Mouse (Mus musculus) kidney, adult 2 months (tissue): ENCODE data around the gene Zscan29. TPM values are rescaled to one million over a fixed set of nuclear protein-coding genes. Genes with fewer than 3 reads are reported as not detected.

Experiments used
- DNase-seq: peaks from one replicate; pipeline ENCODE4 v3.0.0; 2021
- H3K27ac ChIP-seq: fragments of 200-500 bp; 2 replicates; pipeline ENCODE4 v1.5.1; 2012; ENCODE audit warnings: low read depth, low read length, control low read depth, inconsistent platforms; ENCODE audit not compliant: insufficient read depth
- H3K27me3 ChIP-seq: fragments of 200-500 bp; replicated peaks from 2 replicates; pipeline ENCODE4 v1.6.1; 2012; ENCODE audit warnings: mild to moderate bottlenecking, moderate library complexity, low read length, inconsistent platforms; ENCODE audit not compliant: control insufficient read depth, insufficient read depth
- H3K36me3 ChIP-seq: fragments of 200-500 bp; 2 replicates; pipeline ENCODE4 v1.6.1; 2012; ENCODE audit warnings: mild to moderate bottlenecking, moderate library complexity, low read length, inconsistent platforms; ENCODE audit not compliant: control insufficient read depth, insufficient read depth
- H3K4me1 ChIP-seq: fragments of 200-500 bp; 2 replicates; pipeline ENCODE4 v1.6.1; 2011; ENCODE audit warnings: low read length; ENCODE audit not compliant: control insufficient read depth, insufficient read depth
- H3K4me3 ChIP-seq: fragments of 200-500 bp; 2 replicates; pipeline ENCODE4 v1.5.1; 2011; ENCODE audit warnings: mild to moderate bottlenecking, low read depth, low read length, control low read depth; ENCODE audit not compliant: insufficient read depth
- CTCF ChIP-seq: fragments of 200-500 bp; conservative IDR thresholded peaks from 2 replicates; pipeline ENCODE4 v1.5.1; 2011; ENCODE audit warnings: low read depth, mild to moderate bottlenecking, control low read depth, low read length, moderate library complexity, mixed read lengths; ENCODE audit not compliant: insufficient read depth, insufficient read length
- POLR2A ChIP-seq: fragments of 200-500 bp; IDR thresholded peaks from one replicate; pipeline ENCODE4 v1.6.1; 2011; ENCODE audit warnings: low read depth, low read length, control low read depth
- WGBS: fragments of 180-500 bp; shearing (Covaris S2); methylation state at CpG from one replicate; pipeline ENCODE4 v1.1.7; 2018; 5-methylcytosine and 5-hydroxymethylcytosine counted together
- polyA plus RNA-seq: library from polyadenylated mRNA; depleted of rRNA; stranded (reverse); fragments of >200 nt; gene quantifications from 2 replicates; pipeline ENCODE4 v1.2.3, GENCODE M21; 2012

The Zscan29 gene
- polyA plus RNA-seq, 1 experiment: 5.8 TPM

DNA sequence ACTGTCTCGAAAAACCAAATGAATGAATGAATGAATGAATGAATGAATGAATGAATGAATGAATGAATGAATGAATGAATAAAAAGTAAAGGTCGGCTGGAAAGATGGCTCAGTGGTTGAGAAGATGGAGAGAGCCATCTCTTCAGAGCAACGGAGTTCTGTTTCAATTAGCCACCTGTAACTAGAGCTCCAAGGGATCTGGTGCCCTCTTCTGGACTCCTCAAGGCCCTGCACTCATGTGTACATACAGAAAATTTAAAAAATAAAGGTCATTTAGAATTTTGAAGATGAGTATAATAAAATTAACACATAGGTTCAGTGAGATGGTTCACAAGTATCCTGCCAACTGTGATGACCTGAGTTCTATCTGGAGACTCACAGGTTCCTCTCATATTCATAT is 17.8 kb downstream of the Zscan29 start:
- 88% methylated on average over 3 of the region's 3 CpGs for WGBS
- Histone ChIP-seq H3K4me3 (no peak overlapping the region), H3K36me3 (peaks cover 10% of the 10 kb centered on the region), H3K4me1 (no peaks in the 10 kb centered on the region), H3K27ac (no peak overlapping the region), H3K27me3 (no peaks in the 10 kb centered on the region)
- TF ChIP-seq POLR2A: no peak
- TF ChIP-seq CTCF: peak; percentile 35; the same call in 1 of the 2 replicates
- no peak for DNase-seq

DNA sequence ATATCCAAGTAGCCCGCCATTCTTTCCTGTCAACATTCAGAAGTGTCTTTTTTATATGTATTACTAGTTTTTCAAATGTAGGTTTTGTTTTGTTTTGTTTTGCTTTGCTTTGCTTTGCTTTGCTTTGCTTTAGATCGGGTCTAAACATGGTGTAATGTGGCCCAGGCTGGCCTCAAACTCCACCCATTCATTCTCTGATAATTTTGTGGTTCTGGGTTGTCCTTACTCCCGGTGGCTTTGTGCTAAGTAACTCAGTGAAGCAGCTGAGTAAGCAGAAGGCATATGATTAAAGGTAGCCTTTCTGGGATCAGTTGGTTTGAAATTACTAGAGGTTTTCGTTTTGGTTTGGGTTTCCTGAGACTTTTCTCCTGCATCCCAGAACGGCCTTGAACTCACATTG is 21.2 kb downstream of the Zscan29 start:
- no peaks in the 10 kb centered on the region for H3K4me1 ChIP-seq
- no peaks in the 10 kb centered on the region for H3K27me3 ChIP-seq
- H3K27ac ChIP-seq: no peak overlapping the region
- 79% methylated on average over 5 of the region's 5 CpGs for WGBS
- peaks cover 6% of the 10 kb centered on the region for H3K36me3 ChIP-seq
- no peak overlapping the region for H3K4me3 ChIP-seq
- TF ChIP-seq CTCF (no peak), POLR2A (no peak)
- DNase-seq: no peak

DNA sequence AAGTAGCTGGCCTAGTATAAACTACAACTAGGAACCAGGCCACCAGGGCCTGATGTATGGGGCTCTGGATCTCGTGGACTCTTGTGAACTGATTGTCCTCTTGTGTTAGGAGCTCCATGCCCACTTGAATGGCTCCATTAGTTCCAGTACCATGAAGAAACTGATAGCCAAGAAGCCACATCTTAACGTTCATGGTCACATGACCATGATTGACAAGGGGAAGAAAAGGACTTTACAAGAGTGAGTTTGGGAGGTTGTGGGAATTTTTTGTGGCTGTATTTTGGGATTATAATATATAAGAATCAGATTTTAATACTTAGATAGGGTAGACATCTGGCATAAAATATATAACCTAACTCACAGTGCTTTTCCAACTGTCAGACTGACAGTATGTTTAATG is 28.5 kb downstream of the Zscan29 start:
- Histone ChIP-seq H3K36me3 (no peaks in the 10 kb centered on the region; the same call in 1 of the 2 replicates), H3K4me1 (peaks cover 12% of the 10 kb centered on the region), H3K27me3 (no peaks in the 10 kb centered on the region), H3K27ac (no peak overlapping the region), H3K4me3 (no peak overlapping the region)
- no peak for TF ChIP-seq CTCF
- no peak for DNase-seq
- WGBS: 71% methylated on average over 2 of the region's 2 CpGs

DNA sequence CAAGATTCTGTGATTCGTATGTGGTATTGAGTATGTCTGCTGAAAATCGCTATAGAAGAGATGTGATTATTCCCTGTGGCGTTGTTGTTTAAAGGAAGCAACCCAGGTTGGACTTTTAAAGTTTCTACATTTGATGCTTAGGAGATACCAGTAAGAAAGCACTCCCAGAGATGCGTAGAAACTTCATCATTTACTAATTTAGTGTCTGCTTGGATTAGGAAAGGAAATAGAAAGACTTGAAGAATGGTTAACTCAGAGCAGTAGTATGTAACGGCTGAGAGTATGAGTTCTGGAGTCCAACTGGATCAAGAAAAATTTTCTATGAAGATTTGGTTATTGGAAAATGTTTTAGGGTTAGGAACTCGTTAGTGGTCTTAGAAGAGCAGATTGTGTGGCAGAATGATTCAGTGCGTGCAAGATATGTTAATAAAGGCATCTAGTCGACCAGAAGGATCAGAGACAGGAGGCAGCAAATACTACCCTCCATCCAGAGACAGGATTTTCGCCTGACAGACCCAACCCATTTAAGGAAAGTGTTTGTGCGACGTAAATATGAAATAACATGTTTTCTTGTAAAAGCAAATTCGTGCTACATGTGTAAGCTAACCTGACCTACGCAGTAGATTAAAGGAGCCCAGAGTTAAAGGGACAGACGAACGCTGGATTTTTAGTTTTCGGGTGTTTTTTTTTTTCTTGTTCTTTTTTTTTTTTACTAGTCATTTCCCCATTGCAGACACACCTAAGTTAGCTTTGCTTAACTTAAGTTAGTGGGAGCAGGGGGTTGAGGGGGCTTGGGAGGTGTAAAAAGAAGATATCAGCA is 29.5 kb downstream of the Zscan29 start:
- TF ChIP-seq CTCF: no peak
- no peak for TF ChIP-seq POLR2A
- Histone ChIP-seq H3K36me3 (no peaks in the 10 kb centered on the region; the same call in 1 of the 2 replicates), H3K4me3 (peak overlapping the region; percentile 95), H3K27me3 (no peaks in the 10 kb centered on the region), H3K4me1 (peaks cover 16% of the 10 kb centered on the region), H3K27ac (no peak overlapping the region)
- no peak for DNase-seq
- WGBS: 62% methylated on average over 16 of the region's 16 CpGs

DNA sequence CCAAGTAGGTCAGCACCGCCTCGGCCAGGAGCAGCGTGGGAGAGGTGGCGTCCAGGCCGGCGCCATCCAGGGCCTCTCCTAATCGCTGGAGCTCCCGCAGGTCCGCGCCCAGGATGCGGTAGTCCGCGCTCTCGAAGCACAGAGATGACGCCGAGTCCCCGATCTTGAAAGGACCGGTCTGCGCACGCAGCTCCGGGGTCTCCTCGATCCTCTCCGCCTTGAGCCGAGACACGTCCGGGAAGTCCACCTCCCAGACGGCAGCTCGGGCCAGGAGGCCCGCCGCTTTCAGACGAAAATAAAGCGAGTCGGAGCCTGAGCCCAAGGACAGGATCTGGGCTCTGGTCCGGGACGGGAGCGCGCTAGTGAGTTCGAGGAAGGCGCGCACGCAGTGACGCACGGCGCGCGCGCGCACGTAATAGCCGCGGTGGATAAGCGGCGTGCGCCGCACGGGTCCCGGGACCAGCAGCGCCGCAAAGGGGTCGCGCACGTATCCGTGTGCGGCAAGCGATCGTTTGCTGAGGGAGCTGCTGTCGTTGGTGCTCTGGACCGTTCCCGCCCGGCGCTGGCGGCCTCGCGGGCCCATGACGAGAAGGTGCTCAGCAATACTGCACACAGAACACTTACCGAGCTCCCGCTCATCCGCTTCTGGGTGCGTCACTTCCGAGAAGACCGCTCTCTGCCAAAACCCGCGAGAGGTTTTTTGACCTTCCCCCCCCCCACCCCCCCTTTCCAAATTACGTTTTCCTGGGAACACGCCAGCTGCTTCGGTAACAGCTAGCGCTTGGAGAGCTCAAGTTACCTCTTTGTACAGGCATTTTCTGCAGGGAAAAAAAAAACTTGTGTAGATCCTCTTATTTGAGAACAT is 30.7 kb downstream of the Zscan29 start, which contains the start of the genes Adal and Lcmt2:
Gene Adal (plus strand): TSS at position 411 of the 865 bp plus-strand sequence.
Gene Lcmt2 (minus strand): TSS at position 636 of the 865 bp plus-strand sequence.
- DNase-seq: peak; percentile 95
- no peaks in the 10 kb centered on the region for H3K27me3 ChIP-seq
- WGBS: under 1% methylated on average over 87 of the region's 87 CpGs
- peak within 1 kb of the TSS; percentile 97 for H3K27ac ChIP-seq
- H3K4me1 ChIP-seq: peaks cover 20% of the 10 kb centered on the region
- peak within 1 kb of the TSS; percentile 95 for H3K4me3 ChIP-seq
- TF ChIP-seq POLR2A (peak; percentile 40), CTCF (no peak)
- no peaks in the 10 kb centered on the region; the same call in 1 of the 2 replicates for H3K36me3 ChIP-seq

DNA sequence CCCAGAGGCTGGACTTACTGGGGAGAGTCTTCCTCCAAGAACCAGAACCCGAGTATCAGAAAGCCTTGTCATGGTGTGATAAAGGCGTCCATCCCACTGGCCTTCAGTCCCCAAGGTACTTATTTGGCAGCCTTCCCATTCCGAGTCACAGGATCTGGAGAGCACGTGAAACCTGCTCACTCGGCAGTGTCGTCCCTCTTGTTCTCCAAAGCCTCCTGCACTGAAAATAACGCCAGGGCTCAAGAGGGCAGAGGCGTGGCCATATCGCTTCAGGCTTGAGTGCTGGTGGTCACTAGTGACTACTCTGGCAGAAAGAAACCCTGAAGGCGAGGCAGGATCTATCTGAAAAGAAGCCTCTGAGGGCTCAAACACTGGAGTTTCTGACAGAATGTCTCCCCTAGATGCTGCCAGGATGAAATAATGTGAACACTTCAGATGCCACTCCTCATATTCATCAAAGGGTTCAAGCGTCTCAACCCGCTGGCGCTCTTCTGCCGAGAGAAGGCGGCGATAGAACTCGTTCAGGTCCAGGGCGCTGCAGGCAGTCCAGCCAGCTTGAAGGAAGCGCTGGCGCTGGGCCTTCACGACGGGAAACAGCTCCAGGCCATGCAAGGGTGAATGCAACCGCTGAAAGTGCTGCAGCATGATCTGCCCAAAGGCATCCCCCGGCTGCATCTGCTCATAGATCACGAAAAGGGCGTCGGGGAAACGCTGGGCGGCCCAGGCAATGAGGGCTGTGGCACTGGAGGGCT is 31.5 kb downstream of the Zscan29 start:
- Histone ChIP-seq H3K27ac (peak overlapping the region; percentile 97), H3K27me3 (no peaks in the 10 kb centered on the region), H3K36me3 (no peaks in the 10 kb centered on the region; the same call in 1 of the 2 replicates), H3K4me3 (peak overlapping the region; percentile 95), H3K4me1 (peaks cover 20% of the 10 kb centered on the region)
- WGBS: 11% methylated on average over 29 of the region's 29 CpGs
- DNase-seq: peak; percentile 91
- peak; percentile 18 for TF ChIP-seq POLR2A
- TF ChIP-seq CTCF: no peak
